Mouse (Mus musculus) cerebellum, adult (tissue): ENCODE results near the gene Rrnad1.
A peak's percentile ranks its signal among the peaks of the same experiment; 100 is the strongest.
"Not testable (repeated sequence)": the region's sequence is repeated elsewhere in the genome, so short reads cannot be mapped to it uniquely, and the experiment has no call there.

Experiments used
- ATAC-seq: cut with Nextera tagmentation; 2 replicates; pipeline ENCODE4 v1.9.2; 2017; ENCODE audit warnings: mild to moderate bottlenecking, moderate library complexity, mixed read lengths; ENCODE audit not compliant: insufficient number of reproducible peaks, low FRiP score, low TSS enrichment

Gene Rrnad1

DNA sequence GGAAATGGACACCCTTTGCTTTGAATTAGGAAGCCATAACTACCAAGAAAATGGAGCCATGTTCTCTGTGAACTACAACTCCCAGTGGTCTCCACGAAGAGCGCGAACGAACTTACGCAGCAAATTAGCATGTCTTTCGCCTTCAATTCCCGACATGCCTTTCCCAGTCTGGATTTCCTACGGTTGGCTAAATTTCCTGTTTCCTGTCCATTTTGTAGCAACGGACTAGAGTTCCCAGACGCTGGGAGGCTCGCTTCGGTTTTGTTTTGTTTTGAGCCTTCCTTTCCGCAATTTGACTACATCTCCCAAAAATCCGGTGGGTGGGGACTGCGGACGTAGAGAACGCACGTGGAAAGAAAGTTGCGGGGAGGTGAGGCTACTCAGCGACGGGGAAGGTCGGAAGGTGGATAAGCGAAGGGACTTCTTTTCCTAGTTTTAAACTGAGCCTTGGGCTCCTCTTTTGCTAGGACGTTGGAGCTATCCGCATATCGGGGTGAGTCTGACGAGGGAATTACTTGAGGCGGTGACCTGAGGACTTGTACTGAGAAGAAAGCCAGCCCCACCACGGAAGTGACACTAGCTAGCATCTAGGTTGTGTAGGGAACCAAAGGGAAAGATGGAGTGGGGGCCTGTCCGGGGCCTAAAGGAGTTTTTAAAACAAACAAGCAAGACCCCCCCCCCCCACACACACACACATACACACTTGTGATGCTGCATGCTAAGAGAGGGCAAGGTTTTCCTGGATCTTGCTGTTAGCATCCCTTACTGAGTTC lies 11.0 kb downstream of the Rrnad1 start, which contains the start of gene Mrpl24:
TSS of gene Mrpl24 (plus strand) at position 171 of the 773 bp plus-strand sequence.
- peak; percentile 88 for ATAC-seq

DNA sequence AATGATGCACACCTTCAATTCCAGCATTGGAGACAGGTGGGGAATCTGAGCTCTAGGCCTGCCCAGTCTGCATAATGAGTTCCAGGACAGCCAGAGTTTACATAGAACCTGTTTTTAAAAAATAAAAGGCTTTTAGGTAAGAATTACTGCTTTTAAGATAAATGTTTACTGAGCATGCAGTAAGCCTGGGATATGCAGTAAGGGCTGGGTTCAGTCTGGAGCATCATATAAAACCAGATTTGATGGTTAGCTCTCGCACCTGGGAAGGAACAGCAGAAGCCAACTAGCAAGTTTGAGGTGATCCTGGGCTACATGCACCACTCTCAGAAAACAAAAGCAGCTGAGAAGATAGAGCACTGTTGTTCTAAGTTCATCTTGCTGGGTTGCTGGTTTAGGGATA lies 12.0 kb downstream of the Rrnad1 start:
- ATAC-seq: no peak

GRCm38 (mm10) chr3:87916990-87917389 lies 13.5 kb downstream of the Rrnad1 start:
- no peak for ATAC-seq

- no peak for ATAC-seq
Measured at GRCm38 (mm10) chr3:87913891-87914290, 16.6 kb downstream of the Rrnad1 start.

DNA sequence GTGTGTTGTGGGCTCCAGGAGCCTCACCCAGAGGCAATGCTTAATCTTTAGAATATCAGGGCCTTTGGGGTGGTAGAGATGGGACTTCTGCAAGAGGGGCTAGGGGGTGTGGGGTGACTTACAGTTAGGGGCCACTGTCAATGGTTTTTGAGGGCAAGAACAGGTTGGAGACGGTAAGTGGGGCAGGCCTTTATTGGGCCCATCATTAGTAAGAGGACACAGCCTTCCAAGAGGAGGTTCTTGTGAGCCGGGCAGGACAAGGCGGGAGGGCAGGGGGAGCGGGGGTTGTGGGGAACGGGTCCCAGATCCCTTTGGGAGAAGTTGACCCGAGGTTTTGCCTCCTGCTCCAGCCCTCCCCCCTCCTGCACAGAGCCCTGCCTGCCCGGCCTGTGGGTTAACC lies 17.0 kb downstream of the Rrnad1 start:
- no peak for ATAC-seq

GRCm38 (mm10) chr3:87910573-87911141 lies 19.9 kb downstream of the Rrnad1 start:
- ATAC-seq: no peak

GRCm38 (mm10) chr3:87909874-87910273 lies 20.6 kb downstream of the Rrnad1 start:
- no peak for ATAC-seq

GRCm38 (mm10) chr3:87909381-87909780 lies 21.1 kb downstream of the Rrnad1 start:
- ATAC-seq: no peak

- ATAC-seq: no peak
Measured at GRCm38 (mm10) chr3:87907906-87908305, 22.6 kb downstream of the Rrnad1 start.

DNA sequence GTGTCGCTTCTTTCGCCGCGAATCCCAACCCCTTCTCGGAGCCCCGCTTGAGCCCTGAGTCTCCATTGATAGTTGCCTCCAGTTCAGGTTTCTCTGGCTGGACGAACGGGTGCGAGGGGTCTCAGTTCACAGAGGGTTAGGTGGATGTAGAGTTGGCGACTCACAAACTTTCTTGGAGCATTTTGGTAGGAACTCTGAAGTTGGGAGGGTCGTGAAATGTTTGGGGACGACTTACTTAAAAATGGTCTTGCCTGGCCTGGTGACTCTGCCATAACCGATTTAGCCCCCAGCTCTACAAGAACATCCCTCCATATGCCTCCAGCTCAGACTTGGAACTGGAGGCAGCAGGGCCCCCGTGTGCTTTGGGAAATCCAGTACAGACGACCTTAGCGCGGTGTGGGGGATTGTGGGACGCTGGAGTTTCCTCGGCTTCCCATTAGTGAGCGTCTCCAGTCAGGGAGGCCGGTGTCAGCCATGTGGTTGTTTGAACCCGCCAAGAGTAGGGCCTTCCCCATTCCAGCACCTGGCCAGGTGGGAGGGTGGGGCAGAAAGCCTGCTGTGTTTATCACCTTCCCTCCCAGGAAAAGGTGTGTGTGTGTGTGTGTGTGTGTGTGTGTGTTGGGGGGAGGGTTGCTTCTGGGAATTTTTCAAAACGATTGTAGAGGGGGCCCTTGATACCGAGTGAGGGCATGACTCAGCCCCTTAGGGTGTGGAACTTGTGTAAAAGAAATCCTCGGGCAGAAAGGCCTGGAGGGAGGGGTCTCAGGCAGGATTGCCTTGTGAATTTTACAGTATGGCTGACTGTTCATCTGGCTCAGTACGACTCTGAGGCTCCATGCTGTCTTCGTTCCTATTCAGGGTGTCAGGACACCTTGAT lies 23.3 kb downstream of the Rrnad1 start:
- no peak for ATAC-seq

- peak; percentile 28 for ATAC-seq
Measured at GRCm38 (mm10) chr3:87906601-87906980, 23.9 kb downstream of the Rrnad1 start.

- ATAC-seq: peak; percentile 92
Measured at GRCm38 (mm10) chr3:87905880-87906485, 24.5 kb downstream of the Rrnad1 start, which contains the start of gene Hdgf. Gene Hdgf, plus strand, starts transcription at chr3:87906321.

- no peak for ATAC-seq
Measured at GRCm38 (mm10) chr3:87903821-87904220, 26.7 kb downstream of the Rrnad1 start.

GRCm38 (mm10) chr3:87901959-87902358 lies 28.6 kb downstream of the Rrnad1 start:
- not testable (repeated sequence) for ATAC-seq

GRCm38 (mm10) chr3:87901036-87901624 lies 29.4 kb downstream of the Rrnad1 start:
- ATAC-seq: no peak

DNA sequence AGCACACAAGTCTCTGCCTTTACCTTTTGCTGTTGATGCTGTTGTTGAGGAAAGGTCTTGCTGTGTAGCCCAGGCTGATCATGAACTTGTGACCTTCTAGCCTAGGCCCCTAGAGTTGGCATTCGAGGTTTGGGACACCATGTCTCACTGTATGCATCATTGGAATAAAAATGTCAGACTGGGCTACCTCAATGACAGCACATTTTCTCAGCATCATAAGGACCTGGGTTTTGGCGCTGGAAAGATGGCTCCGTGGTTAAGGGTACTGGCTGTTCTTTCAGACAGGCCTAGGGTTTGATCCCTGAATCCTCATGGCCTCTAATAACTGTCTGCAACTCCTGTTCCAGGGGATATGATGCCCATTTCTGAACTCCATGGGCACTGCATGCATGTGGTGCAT lies 30.7 kb downstream of the Rrnad1 start:
- no peak for ATAC-seq

DNA sequence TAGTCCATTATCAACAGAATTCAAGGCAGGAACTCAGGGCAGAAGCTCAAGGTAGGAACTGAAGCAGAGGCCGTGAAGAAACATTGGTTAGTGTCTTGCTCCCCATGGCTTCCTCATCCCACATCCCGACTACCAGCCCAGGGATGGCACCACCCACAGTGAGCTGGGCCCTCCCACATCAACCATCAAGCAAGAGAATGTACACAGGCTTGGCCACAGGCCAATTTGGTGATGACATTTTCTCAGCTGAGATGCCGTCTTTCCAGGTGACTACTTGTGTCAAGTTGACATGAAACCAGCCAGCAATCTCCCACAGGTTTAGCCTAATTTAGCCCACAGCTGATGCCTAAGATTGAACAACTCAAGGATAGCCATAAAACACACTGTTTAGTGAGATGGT lies 31.3 kb downstream of the Rrnad1 start:
- ATAC-seq: no peak

DNA sequence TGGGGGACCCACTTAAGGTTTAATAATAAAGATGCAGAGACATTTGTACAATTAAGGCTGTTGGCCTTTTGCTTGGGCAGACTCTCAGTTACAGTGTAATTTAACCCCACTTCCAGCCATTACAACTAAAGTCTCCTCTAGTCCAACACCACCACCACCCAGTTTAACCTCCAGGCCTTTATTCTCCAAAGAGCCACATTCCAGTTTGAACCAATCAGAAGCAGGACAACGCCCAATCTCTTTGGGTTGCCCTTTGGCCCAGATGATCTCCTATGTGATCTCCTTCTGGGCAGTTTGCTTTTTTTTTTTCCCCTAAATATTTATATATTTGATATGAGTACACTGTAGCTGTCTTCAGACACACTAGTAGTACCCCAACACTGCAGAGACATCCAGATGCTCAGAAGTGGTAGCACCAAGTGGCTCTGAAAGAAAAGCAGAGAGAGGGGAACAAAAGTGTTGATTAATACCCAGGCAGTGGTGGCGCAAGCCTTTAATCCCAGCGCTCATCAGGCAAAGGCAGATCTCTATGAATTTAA lies 37.1 kb downstream of the Rrnad1 start:
- ATAC-seq: no peak

DNA sequence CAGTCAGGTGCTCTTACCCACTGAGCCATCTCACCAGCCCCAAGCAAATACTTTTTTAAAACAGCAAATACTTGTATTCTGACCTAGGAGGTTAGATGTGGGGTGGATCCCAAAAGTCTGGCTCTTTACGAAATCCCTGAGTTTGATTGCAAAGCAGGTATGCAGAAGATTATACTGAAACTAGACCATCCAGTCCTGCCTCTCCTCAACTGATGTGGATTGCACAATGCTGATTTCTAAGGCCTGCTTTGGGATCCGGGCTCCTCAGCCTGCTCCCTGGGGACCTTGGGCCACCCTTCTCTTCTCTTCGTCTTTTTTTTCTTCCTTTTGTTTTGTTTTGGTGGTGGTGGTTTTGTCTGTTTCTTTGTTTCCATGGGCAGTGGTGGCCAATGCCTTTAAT lies 39.0 kb downstream of the Rrnad1 start:
- ATAC-seq: no peak

GRCm38 (mm10) chr3:87887400-87887799 lies 43.1 kb downstream of the Rrnad1 start:
- not testable (repeated sequence) for ATAC-seq
